Mouse (Mus musculus): ENCODE results near the gene Col16a1. TPM values are rescaled to one million over a fixed set of nuclear protein-coding genes. Genes with fewer than 3 reads are reported as not detected.
A peak's percentile ranks its signal among the peaks of the same experiment; 100 is the strongest.

Col16a1 gene
- polyA plus RNA-seq, 1 experiment, result 97.7 TPM

DNA sequence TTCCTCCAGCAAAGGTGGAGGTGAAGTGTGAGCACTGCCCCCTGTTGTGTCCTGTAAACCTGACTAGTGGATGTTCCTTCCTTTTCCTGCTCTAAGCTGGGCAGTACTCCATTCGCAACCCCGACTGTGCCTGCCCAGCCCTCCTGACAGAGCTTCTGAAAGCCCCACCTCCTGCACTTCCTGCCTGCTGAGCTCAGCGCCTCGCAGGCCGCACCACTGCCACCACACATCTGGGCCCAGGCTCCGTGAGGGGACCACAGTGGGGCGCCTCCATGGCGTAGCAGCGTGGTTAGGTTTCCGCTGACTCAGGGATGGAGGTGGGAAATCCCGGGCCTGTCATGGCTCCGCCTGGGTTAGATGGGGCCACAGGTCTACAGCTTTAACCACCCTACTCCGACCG lies 2.0 kb upstream of the Col16a1 start:
- DNase-seq (ENCODE audit: low spot score), result no peak

DNA sequence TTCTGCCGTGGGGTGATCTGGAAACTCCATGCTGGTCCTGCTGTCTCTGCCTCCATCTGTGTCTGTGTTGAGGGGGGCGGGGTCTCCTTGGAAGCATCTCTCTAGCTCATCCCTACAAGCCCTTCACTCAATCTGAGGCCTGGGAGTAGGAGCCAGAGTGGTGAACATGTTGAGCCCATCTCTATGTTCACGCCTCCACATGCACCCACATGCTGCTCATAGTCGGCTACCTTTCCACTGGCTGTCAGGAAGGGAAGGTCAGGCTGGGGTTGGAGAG lies 501 bp downstream of the Col16a1 start:
- no peak for DNase-seq (ENCODE audit: low spot score)

DNA sequence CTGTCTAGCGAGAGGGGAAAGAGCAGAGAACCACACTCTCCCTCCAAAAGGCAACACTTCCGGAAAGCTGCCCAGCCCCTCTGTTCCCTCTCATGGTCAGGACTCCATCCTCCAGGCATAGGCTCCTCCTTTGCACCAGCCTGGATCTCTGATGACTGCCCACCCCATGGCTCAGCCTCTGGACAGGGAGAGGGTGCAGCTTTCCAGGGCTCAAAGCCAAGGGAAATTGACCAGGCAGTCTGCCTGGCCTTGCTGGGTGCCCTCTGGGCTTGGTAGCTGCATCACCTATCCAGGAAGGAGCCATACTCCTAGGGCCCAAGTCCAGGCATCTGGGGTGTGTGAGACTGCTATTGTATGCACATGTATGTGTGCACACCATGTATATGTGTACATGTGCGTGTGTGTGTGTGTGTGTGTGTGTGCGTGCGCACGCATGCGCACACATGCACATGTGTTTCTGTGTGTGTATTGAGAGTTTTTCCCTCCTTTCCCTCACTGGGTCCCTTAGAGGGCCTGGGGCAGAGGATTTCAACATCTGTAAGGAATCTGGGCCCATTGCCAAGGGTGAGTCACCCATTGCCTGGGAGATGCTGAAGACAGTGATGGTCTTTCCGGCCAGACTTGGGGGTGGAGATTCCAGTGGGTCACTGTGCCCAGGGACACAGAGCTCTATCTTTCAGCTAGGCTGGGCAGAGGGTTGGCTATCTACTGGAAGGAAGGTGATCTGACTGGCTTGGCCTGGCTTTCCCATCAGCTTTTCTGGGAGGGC lies 2.6 kb downstream of the Col16a1 start:
- DNase-seq (ENCODE audit: low spot score), result no peak

DNA sequence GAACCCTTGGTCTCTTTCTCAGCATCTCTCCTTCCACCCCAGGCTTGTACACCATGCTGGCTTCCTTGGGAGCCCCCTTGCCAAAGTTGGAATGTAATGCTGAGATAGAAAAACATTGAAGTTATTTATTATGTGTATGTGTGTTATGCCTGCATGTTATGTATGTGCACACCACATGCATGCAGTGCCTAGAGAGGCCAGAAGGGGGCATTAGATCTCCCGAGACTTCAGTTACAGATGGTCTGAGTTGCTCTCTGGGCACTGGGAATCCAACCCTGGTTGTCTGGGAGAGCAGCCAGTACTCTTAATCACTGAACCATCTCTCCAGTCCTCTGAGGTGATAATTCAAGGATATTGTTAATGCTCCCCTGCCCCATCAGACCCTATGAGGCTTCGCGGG lies 4.6 kb downstream of the Col16a1 start:
- no peak for DNase-seq (ENCODE audit: low spot score)

DNA sequence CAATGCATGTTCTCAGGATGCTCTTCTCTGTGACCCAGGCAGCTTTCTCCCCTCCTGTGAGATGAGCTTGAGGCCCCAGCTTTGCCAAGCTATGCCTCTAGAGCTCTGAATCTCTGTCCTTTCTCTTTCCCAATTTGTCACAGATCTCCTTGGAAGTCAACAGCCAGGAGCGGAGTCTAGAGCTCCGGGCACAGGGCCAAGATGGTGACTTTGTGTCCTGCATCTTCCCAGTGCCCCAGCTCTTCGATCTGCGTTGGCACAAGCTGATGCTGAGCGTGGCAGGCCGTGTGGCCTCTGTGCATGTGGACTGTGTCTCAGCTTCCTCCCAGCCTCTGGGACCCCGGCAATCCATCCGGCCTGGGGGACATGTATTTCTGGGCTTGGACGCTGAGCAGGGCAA lies 5.5 kb downstream of the Col16a1 start:
- no peak for DNase-seq (ENCODE audit: low spot score)

DNA sequence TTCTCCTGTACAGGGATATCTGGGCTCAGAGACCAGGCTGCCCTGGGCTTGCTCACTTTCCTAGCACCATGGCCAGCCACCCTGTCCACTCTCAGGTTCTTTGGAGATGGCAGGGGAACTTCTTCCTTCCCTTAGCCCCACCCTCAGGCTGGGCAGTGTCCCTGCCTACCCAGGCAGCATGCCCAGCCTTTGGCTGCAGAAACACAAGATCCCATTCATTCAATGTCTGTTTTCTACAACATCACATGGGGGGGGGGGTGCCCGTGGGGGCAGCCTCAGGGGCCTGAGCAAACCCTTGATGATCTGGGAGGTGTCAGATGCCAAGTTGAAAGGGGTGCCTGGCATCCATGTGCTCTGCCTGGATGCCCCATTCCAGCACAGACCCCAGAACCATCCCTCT lies 7.1 kb downstream of the Col16a1 start:
- DNase-seq (ENCODE audit: low spot score), result no peak

DNA sequence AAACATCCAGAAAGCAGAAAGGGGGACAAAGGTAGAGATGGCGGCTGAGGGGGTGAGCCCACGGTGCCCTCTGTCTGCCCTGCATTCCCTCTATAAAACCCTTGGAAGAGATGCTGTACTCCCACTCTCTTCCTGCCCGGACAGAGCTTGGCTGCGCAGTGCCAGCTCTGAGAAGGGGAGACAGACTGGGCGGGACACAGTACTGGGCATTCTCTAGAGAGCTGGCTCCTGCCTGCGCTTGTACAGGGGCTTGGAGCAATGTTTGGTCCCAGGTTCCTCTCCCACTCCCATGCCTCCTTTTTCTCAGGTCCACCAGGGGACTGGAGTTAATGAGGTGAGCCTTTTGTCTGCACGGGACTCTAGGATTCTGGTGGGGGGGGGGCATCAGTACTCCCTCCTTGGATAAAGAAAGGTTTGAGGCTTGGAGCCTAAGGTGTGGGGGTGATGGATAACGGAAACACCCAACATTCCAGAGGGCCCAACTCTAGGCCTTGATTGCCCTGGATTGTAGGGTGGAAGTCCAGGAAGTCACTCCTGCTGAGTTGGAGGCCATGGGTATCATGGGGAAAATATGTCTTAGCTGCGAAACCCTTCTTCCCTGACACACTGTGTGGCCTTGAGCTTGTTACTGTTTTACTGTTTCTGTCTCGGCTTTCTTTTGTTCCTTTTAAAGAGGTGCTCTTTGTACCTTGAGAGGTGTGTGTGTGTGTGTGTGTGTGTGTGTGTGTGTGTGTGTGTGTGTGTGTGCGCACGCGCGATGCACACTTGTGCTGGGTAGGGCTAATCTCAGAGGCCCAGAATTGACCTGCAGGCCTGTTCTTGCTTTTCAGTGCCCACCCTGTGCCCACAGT lies 7.7 kb downstream of the Col16a1 start:
- no peak for DNase-seq (ENCODE audit: low spot score)

DNA sequence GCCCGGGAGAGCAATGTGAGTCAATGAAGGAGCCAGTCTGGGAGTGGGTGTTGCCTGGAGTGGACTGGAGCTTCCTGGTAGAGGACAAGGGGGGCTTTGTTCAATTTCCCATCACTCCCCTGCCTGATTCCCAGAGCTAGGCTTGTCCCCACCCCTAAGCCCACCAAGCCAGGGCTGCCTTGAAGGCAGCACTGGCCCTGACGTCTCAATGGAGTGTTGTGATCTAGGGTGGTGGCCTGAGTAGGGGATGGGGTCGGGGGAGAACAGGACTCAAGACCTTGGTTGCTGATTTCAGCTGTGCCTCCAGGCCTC lies 8.3 kb downstream of the Col16a1 start:
- no peak for DNase-seq (ENCODE audit: low spot score)

DNA sequence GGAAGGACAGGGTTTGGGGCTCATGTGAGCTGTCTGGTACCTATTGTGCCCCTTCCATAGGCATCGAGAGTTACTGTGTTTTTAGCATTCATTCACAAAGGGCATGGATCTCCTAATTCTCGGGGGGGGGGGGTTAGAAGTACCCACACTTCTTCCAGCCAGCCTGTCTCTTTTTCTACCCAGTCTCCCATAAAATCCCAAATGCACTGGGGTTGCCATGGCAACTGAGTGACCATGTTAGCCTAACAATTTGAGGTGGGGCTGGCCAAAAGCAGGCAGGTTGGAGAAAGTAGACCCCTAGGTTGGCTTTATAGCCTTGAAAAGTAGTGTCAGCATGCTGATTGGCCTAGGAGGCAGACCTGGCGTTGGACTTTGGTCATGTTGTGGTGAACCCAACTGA lies 8.8 kb downstream of the Col16a1 start:
- DNase-seq (ENCODE audit: low spot score), result no peak

DNA sequence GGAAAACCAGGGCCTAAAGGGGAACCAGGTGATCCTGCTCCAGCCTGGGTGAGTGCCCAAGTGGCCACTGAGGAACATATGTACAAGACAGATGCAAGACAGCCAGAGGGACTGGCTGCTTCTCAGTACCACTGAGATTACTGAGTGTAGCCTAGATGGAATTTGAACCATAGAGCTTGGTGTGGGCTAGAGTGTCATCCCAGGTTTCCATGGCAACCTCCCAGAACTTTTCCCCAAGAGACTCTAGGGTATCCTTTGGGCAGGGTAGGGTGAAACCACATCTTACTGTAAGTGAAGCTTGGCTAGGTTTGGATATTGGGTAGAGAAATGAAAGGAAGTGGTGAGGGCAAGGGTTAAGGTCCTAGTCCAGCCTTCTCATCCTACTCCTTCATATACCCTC lies 13.3 kb downstream of the Col16a1 start:
- DNase-seq (ENCODE audit: low spot score), result no peak

DNA sequence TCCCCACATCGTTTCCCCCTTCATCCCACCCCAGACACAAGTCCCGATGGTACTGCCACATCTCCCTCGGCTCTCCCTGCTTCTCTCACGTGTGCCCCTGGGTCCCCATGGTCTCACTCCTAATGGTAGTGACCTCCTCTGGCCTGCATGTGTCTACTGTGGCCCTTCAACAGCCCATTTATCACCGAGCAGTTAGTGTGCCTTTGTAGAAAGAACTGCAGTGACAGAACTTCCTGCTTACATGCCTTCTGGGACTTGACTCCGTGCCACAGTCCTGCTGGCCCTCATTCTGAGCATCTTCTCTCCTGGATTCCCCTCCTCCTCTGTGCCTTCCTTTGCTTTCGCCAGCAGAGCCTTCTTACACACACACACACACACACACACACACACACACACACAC lies 15.6 kb downstream of the Col16a1 start:
- DNase-seq (ENCODE audit: low spot score), result no peak

DNA sequence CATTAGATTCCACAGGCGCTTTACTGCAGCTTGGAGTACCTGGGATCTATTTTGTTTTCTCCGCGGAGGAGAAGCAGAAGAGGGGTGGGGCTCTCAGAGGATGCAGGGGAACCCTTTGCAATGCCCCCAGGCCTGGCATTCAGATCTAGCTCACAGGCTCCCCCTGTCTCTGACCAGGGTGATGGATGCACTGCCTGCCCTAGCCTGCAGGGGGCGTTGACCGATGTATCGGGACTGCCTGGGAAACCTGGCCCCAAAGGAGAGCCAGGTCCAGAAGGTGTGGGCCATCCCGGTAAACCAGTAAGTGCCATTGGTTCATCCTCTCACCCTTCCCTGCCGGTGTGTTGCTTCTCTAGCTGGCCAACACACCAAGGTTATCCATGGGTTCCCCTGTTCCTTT lies 19.2 kb downstream of the Col16a1 start:
- DNase-seq (ENCODE audit: low spot score), result no peak

DNA sequence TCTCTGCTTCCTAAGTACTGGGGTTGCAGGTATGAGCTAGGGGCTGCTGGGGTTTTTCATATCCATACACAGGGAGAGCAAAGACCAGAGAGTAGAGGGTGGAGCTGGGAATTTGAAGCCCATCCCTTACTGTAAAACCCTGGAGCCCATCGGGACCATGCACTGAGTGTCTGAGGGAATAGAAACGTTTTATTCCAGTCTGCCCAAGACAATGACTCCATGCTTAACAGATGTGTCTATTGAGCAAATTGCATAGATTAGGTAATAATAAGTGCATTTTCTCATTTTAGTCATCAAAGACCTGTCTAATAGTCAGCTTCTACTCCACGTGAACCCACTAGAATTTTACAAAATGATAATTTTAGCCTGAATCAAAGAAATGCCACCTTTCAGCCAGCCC lies 22.9 kb downstream of the Col16a1 start:
- no peak for DNase-seq (ENCODE audit: low spot score)

DNA sequence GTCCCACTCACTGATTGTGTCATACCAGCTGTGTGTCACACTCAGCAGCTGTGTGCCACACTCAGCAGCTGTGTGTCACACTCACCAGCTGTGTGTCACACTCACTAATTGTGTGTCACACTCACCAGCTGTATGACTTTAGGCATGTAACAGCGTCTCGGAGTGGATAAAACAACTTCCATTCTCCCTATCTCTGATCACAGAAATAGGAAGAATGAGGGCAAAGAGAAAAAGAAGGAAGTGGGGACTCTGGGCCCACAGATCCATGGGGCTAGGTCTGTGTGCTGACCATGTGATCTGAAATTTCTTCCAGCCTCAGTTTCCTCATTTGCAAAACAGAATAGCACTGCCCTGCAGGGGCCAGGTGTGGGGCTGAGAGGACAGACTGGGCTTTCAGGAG lies 24.1 kb downstream of the Col16a1 start:
- DNase-seq (ENCODE audit: low spot score), result no peak

DNA sequence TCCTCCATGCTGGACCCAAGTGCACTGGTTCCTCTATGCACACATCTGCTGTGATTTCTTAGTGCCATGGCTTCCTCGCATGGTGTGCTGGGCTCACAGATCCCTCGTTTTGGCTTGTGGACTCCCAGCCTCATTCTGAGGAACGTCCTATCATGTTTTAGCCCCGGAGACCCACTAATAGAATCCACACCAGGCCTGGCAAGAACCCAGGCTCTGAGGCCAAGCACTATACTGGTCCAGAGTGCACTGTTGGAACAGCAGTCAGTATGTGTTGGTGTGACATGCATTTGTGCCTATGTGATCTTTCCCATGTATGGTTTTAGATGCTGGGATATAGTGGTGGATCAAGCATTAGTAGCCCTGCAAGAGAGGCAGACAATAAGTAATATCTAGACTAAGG lies 25.7 kb downstream of the Col16a1 start:
- DNase-seq (ENCODE audit: low spot score), result no peak

DNA sequence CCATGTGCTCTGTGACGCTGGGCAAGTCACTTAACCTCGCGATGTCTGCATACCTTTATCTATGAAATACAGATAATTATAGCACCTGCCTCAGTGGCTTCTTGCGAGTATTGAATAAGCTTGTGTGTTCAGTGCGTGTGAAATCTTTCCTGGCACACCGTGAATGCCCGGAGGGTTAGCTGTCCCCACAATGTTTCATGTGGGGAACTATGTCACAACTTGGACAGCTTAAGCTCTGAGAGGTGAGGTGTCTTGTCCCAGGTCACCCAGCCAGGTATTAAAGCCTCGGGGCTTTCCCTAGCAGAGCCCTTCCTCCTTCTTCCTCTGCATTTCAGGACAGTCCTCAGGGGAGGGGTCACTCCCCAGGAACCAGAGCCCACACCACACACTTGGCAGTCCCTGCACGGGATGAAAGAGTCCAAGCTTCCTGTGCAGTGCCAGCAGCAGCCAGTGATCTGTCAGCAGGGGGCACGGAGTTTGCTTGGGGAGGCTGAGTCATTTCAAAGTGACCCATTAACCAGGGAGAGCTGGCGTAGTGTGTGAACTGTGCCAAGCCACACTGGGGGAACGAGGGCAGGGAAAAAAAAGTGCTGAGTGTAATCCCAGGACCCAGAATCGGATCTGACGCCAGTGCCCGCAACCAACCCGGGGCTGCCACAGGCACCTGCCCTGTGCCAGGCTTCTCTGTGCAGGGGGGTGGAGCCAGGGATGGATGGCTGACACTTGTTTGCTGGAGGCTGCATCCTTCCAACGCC lies 27.3 kb downstream of the Col16a1 start:
- no peak for DNase-seq (ENCODE audit: low spot score)

DNA sequence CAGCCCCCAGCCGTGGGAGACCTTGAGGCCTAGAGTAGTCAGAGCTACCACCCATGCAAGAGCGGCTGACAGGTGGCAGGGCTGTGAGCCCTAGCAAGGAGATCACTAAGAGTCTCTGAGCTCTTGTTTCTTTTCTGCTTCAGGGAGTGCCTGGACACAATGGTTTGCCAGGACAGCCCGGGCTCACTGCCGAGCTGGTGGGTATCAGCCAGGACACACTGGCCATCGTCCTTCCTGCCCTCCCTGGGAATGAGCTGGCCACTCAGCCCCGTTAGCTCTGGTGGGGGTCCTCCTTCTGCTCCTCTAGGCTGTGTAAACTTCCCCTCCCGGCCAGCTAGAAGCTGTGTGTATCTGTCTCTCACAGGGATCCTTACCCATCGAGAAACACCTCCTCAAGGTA lies 29.2 kb downstream of the Col16a1 start:
- no peak for DNase-seq (ENCODE audit: low spot score)

DNA sequence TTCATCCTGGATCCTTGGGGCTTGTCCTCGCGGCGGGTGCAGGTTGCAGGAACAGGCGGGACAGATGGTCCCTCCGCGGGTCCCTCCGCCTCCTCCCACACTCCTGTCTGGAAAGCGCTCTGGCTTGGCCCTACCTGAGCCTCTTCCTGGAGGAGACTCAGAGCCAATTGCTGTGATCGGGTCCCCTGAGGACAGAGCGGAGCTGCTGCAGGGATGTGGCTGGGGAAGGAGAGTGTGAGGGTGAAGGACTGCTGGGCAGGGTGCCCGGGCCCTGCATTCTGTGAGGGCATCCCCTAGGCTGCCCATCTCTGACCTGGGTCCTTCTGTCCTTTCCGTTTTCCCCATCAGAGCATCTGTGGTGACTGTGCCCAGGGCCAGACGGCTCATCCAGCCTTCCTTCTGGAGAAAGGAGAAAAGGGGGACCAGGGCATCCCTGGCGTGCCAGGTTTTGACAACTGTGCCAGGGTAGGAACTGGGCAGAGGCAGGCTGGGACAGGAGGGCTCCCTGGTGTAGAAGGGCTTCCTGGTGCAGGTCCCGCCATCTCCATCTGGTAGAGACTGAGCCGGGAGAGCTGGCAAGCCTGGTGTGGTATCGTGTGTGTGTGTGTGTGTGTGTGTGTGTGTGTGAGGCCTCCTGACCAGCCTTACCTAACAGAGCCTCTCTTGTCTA lies 31.3 kb downstream of the Col16a1 start:
- DNase-seq (ENCODE audit: low spot score), result no peak

DNA sequence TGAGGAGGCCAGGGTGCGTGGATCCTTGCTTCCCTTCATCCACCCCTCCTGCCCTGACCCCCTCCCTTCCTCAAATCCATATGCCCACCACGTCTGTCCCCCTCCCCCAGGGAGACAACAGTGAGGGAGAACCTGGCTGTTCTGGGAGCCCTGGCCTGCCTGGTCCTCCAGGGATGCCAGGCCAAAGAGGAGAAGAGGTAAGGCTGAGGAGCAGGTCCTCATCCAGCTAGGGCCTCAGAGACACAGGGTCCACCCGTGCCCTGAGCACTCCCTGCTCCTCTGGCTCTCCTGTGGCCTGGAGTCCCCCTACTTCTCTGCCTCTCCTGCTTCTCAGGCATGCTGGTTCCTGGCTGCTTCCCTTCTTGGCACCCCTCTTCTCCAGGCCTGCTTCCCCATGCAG lies 31.9 kb downstream of the Col16a1 start:
- DNase-seq (ENCODE audit: low spot score), result no peak

DNA sequence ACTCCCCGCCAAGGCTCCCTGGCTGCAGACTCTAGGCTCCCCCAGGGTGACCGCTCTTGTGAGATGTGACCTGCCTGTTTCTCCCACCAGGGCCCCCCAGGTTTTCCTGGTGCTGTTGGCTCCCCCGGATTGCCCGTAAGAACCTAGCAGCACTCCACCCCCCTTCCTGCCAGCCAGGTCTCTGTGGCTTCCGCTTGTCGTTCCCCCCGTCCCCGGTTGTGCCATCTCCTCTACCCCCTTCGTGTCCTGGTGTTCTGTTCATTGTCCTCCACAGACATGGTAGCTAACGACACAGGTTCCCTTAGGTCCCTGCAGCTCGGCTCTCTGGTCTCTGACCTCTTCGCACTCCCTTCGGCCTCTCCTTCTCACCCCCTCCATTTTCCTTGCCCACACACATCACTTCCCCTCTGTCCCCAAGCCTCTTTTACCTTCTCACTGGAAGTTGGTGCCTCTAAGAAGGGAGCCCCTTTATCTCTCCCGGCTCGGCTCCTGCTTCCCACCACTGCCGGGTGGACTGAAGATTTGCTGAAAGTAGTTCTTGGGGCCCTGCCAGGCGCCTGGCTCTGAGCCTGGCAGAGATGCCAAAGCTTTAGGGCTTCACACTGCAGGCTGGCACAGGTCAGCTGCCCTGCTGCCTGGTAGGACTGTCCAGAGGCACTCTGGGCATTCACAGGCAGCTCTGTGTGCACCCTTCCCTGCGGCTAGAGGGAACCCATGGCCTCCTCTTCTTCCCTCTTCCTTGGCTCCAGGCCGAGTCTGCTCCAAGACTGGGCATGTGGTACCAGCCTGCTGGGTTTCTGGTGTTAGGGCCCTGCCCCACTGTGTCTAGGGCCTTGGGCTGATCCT lies 33.9 kb downstream of the Col16a1 start:
- peak; percentile 36 for DNase-seq (ENCODE audit: low spot score)

DNA sequence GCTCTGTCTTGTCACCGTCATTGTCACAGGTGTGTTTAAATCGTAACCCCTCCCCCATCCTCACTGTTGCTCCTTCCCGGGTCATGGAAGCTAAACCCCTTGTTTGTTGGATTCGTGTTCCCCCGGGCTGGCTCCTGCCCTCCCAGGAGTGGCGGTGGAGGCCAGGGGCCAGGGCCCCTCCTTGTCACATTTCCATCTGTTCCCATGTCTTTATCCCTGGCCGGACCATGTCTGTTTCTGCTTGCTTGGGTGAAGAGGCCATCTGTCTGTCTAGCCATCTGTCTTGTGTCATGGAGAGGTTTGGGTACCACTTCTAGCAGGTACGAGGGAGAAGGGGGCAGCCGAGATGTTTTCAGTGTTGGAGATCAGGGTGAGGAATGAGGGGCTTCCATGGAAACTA lies 34.6 kb downstream of the Col16a1 start:
- no peak for DNase-seq (ENCODE audit: low spot score)
